Mouse (Mus musculus) lung, postnatal 0 days (tissue): ENCODE measurements at regions not wholly inside any gene's neighbourhood (a gene's known extent, or its start where the extent isn't known, plus 50 kb on each side); places are given as distances from the start of the nearest gene placed in this dataset.

Experiments
- CTCF ChIP-seq: IDR thresholded peaks from 2 replicates; pipeline ENCODE4 v1.5.1; 2016; ENCODE audit warnings: antibody characterized with exemption, mild to moderate bottlenecking
- EP300 ChIP-seq: IDR thresholded peaks from 2 replicates; pipeline ENCODE4 v1.6.1; 2016; ENCODE audit warnings: antibody characterized with exemption, mild to moderate bottlenecking, control low read depth

- TF ChIP-seq CTCF (no peak), EP300 (no peak)
Measured at GRCm38 (mm10) chr7:36061679-36062078, 258.9 kb upstream of the Zfp507 start.
